Mouse (Mus musculus) limb, embryonic 10.5 days (tissue): ENCODE data around the gene Crkl. TPM values are rescaled to one million over a fixed set of nuclear protein-coding genes. Genes with fewer than 3 reads are reported as not detected.

Source experiments
- DNase-seq: peaks from one replicate; pipeline ENCODE4 v3.0.0-alpha.2; 2017; ENCODE audit warnings: low spot score
- H3K27ac ChIP-seq: fragments of 300-500 bp; sonication (generic); 2 replicates; pipeline ENCODE4 v1.5.1; 2016; ENCODE audit warnings: mild to moderate bottlenecking
- H3K27me3 ChIP-seq: fragments of 300-500 bp; sonication (generic); 2 replicates; pipeline ENCODE4 v1.6.1; 2016; ENCODE audit warnings: low read depth, mild to moderate bottlenecking; ENCODE audit not compliant: poor library complexity, severe bottlenecking
- H3K36me3 ChIP-seq: fragments of 300-500 bp; sonication (generic); 2 replicates; pipeline ENCODE4 v1.6.1; 2016; ENCODE audit warnings: mild to moderate bottlenecking, moderate library complexity
- H3K4me1 ChIP-seq: fragments of 300-500 bp; sonication (generic); 2 replicates; pipeline ENCODE4 v1.6.1; 2016
- H3K4me3 ChIP-seq: fragments of 300-500 bp; sonication (generic); 2 replicates; pipeline ENCODE4 v1.5.1; 2016; ENCODE audit warnings: mild to moderate bottlenecking, moderate library complexity
- H3K9me3 ChIP-seq: fragments of 300-500 bp; sonication (generic); replicated peaks from 2 replicates; pipeline ENCODE4 v1.6.1; 2016; ENCODE audit warnings: mild to moderate bottlenecking
- WGBS: fragments of 180-500 bp; shearing (Covaris S2); methylation state at CpG from one replicate; pipeline ENCODE4 v1.1.7; 2016; 5-methylcytosine and 5-hydroxymethylcytosine counted together
- polyA plus RNA-seq: library from polyadenylated mRNA; unstranded; fragments of >200 nt; fragmentation: Nextera tagmentation; extraction: Ambion mirVana; gene quantifications from 2 replicates; pipeline ENCODE4 v1.2.1, GENCODE M21; 2016

The Crkl gene
- 83.6 and 84.0 TPM in 2 replicates for polyA plus RNA-seq

GRCm38 (mm10) chr16:17451541-17452372, at the start of gene Crkl:
Gene Crkl (plus strand): TSS chr16:17451987.
- under 1% methylated on average over 63 of the region's 63 CpGs for WGBS
- 0 out of 2 replicates have a peak, but pooled peaks cover under 1% of the 10 kb centered on the region for H3K9me3 ChIP-seq
- peaks cover 24% of the 10 kb centered on the region for H3K4me1 ChIP-seq
- H3K36me3 ChIP-seq, result peaks cover 23% of the 10 kb centered on the region
- H3K27me3 ChIP-seq, result no peaks in the 10 kb centered on the region
- peak within 1 kb of the TSS; percentile 97 for H3K4me3 ChIP-seq
- peak; percentile 99 for DNase-seq
- peak within 1 kb of the TSS; percentile 96 for H3K27ac ChIP-seq

DNA sequence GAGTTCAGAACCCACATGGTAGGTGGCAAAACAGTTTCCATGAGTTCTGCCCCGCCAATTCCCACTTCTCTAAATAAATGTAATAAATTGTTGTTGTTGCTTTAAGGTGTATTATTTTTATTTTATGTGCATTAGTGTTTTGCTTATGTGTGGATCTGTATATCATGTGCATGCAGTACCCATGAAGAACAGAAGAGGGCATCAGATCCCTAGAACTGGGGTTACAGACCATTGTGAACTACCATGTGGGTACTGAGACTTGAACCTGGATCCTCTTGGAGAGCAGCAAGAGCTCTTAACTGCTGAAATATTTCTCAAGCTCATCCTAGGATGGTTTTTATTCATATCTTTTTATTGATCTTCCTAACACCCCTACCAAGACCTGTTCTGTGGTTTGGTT, 48.9 kb upstream of the Crkl start:
- H3K36me3 ChIP-seq, result peaks cover 6% of the 10 kb centered on the region; the same call in 1 of the 2 replicates
- peaks cover 25% of the 10 kb centered on the region for H3K4me1 ChIP-seq
- DNase-seq, result no peak
- no peaks in the 10 kb centered on the region for H3K9me3 ChIP-seq
- H3K27me3 ChIP-seq, result no peaks in the 10 kb centered on the region
- WGBS, result 67% methylated on average over 1 of the region's 1 CpGs
- no peak overlapping the region for H3K4me3 ChIP-seq
- no peak overlapping the region for H3K27ac ChIP-seq

- no peaks in the 10 kb centered on the region for H3K9me3 ChIP-seq
- H3K27me3 ChIP-seq, result no peaks in the 10 kb centered on the region
- peak overlapping the region; percentile 86 for H3K27ac ChIP-seq
- 0% methylated on average over 22 of the region's 22 CpGs for WGBS
- peaks cover 25% of the 10 kb centered on the region for H3K4me1 ChIP-seq
- peak overlapping the region; percentile 85 for H3K4me3 ChIP-seq
- no peak for DNase-seq
- peaks cover 10% of the 10 kb centered on the region; the same call in 1 of the 2 replicates for H3K36me3 ChIP-seq
Measured at GRCm38 (mm10) chr16:17405271-17405696, 46.5 kb upstream of the Crkl start.

DNA sequence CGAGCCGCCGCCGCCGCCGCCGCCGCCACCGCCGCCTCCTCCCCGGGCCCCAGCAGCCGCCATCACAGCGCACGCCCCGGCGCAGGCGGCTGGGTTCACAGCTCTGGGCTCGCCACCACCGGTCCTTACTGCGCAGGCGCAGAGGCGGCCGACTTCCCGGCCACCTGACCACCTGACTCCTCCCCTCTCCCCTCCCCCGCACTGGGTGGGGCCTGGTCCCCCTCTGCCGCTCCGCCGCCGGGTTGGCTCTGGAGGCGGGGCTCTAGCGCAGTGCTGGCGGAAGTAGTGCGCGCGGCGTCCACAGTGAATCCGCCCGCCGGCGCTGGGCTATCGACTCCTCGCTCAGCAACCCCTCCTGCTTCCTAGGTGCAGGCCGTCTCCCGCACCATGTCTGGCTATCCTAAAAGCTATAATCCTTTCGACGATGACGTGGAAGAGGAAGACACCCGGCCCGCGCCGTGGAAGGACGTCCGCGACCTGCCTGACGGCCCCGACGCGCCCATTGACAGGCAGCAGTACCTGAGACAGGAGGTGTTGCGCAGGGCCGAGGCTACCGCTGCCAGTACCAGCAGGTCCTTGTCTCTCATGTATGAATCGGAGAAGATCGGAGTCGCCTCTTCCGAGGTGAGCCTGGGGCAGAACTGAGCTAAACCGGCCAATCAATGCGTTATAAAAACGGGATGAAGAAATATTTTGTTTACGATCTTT, 45.9 kb upstream of the Crkl start, which contains the start of the genes Snap29 and Pi4ka:
Gene Snap29, plus strand, starts transcription at position 251 of the 708 bp plus-strand sequence.
Gene Pi4ka, minus strand, starts transcription at position 579 of the 708 bp plus-strand sequence.
- Histone ChIP-seq H3K36me3 (peaks cover 12% of the 10 kb centered on the region; the same call in 1 of the 2 replicates), H3K4me3 (peak within 1 kb of the TSS; percentile 85), H3K9me3 (no peaks in the 10 kb centered on the region), H3K4me1 (peaks cover 23% of the 10 kb centered on the region), H3K27me3 (no peaks in the 10 kb centered on the region), H3K27ac (peak within 1 kb of the TSS; percentile 86)
- under 1% methylated on average over 69 of the region's 69 CpGs for WGBS
- peak; percentile 100 for DNase-seq

DNA sequence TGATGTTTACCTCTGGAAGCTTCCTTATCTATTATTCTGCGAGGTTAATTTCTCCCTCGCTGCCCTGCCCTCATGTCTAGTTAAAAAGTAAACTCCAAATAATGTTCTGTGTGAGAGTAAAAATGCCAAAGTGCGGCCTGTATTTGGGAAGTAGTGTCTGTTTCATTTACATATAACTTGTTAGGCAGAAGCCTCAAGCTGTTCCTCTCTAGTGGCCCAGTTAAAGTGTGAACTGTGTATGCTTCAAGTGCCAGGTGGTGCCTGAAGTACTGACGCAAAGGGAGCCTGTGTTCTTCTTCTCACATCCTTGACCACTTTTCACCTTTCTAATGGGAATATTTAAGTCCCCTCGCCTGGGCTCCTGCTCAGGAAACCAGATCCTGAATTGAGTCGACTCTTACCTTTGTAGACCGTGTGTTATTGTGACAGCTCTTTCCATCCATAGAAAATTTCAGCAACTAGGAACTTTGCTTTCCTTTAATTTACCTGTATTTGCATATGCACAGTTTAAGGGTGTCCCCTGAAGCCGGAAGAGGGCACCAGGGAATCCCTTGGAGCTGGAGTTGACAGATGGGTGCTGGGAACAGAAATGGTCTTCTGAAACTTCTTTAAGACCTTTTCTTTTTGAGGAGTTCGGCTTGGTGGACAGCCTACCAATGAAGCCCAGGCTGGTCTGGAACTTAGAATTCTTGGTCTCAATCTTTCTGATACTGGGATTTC, 45.1 kb upstream of the Crkl start:
- Histone ChIP-seq H3K4me1 (peaks cover 20% of the 10 kb centered on the region), H3K27ac (no peak overlapping the region), H3K27me3 (no peaks in the 10 kb centered on the region), H3K36me3 (peaks cover 12% of the 10 kb centered on the region; the same call in 1 of the 2 replicates), H3K4me3 (peak overlapping the region; percentile 85), H3K9me3 (no peaks in the 10 kb centered on the region)
- DNase-seq, result no peak
- WGBS, result 41% methylated on average over 9 of the region's 9 CpGs

GRCm38 (mm10) chr16:17409046-17409445, 42.7 kb upstream of the Crkl start:
- Histone ChIP-seq H3K4me3 (no peak overlapping the region), H3K27ac (no peak overlapping the region), H3K27me3 (no peaks in the 10 kb centered on the region), H3K36me3 (0 out of 2 replicates have a peak, but pooled peaks cover 6% of the 10 kb centered on the region), H3K9me3 (no peaks in the 10 kb centered on the region), H3K4me1 (peaks cover 20% of the 10 kb centered on the region)
- no peak for DNase-seq
- 92% methylated on average over 2 of the region's 2 CpGs for WGBS

DNA sequence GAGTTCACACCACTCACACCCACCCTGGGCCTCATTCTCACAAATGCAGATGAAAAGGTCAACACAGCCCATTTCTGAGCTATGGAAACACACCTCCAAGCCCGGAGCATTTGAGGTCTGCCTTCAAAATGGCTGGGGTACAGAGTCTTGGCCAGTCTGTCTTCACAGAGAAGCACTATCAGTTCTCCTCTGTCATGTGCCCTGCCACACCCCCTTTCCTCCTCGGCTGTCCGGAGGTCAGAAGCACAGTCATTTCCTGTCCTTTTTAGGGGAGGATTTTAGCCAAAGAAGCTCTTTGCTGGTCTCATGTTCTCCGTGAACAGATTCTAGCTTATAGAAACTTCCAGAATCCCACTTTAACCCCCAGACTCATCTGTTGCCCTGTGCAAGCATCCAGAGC, 41.6 kb upstream of the Crkl start:
- Histone ChIP-seq H3K4me1 (peaks cover 10% of the 10 kb centered on the region), H3K27me3 (no peaks in the 10 kb centered on the region), H3K27ac (no peak overlapping the region), H3K9me3 (no peaks in the 10 kb centered on the region), H3K36me3 (0 out of 2 replicates have a peak, but pooled peaks cover 6% of the 10 kb centered on the region), H3K4me3 (no peak overlapping the region)
- no peak for DNase-seq
- 54% methylated on average over 4 of the region's 4 CpGs for WGBS

- H3K36me3 ChIP-seq, result peaks cover 47% of the 10 kb centered on the region
- H3K4me3 ChIP-seq, result no peak overlapping the region
- no peaks in the 10 kb centered on the region for H3K27me3 ChIP-seq
- DNase-seq, result no peak
- H3K27ac ChIP-seq, result no peak overlapping the region
- H3K9me3 ChIP-seq, result no peaks in the 10 kb centered on the region
- H3K4me1 ChIP-seq, result no peaks in the 10 kb centered on the region
- WGBS, result 88% methylated on average over 3 of the region's 3 CpGs
Measured at GRCm38 (mm10) chr16:17423021-17423420, 28.8 kb upstream of the Crkl start.

DNA sequence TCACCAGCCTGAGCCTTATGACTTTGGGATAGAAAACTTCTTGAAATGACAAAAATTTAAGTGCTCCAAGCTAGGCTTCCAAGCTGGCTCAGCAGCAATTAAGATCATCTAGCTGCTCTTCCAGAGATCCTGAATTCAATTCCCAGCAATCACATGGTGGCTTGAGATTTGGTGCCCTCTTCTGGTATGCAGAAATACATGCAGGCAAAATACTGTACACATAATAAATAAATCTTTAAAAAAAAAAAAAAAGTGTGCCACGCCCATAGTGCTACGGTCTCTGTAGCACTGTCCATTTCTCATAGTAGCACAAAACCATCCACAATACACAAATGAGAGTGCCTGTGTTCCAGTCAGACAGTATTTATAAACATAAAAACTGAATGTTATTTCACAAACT, 19.2 kb upstream of the Crkl start:
- H3K27me3 ChIP-seq, result no peaks in the 10 kb centered on the region
- no peak overlapping the region for H3K4me3 ChIP-seq
- no peaks in the 10 kb centered on the region for H3K9me3 ChIP-seq
- 83% methylated on average over 2 of the region's 2 CpGs for WGBS
- H3K27ac ChIP-seq, result no peak overlapping the region
- H3K36me3 ChIP-seq, result peaks cover 9% of the 10 kb centered on the region
- H3K4me1 ChIP-seq, result no peaks in the 10 kb centered on the region
- no peak for DNase-seq

GRCm38 (mm10) chr16:17452373-17452715, 557 bp downstream of the Crkl start:
- H3K4me3 ChIP-seq, result peak overlapping the region; percentile 97
- WGBS, result under 1% methylated on average over 24 of the region's 24 CpGs
- H3K36me3 ChIP-seq, result peaks cover 29% of the 10 kb centered on the region
- H3K27me3 ChIP-seq, result no peaks in the 10 kb centered on the region
- H3K4me1 ChIP-seq, result peaks cover 26% of the 10 kb centered on the region
- H3K27ac ChIP-seq, result peak overlapping the region; percentile 96
- H3K9me3 ChIP-seq, result no peaks in the 10 kb centered on the region
- DNase-seq, result no peak

GRCm38 (mm10) chr16:17456901-17457300, 5.1 kb downstream of the Crkl start:
- DNase-seq, result no peak
- H3K36me3 ChIP-seq, result peaks cover 74% of the 10 kb centered on the region
- peaks cover 19% of the 10 kb centered on the region for H3K4me1 ChIP-seq
- H3K4me3 ChIP-seq, result no peak overlapping the region
- 97% methylated on average over 1 of the region's 1 CpGs for WGBS
- no peaks in the 10 kb centered on the region for H3K27me3 ChIP-seq
- H3K9me3 ChIP-seq, result no peaks in the 10 kb centered on the region
- H3K27ac ChIP-seq, result no peak overlapping the region

DNA sequence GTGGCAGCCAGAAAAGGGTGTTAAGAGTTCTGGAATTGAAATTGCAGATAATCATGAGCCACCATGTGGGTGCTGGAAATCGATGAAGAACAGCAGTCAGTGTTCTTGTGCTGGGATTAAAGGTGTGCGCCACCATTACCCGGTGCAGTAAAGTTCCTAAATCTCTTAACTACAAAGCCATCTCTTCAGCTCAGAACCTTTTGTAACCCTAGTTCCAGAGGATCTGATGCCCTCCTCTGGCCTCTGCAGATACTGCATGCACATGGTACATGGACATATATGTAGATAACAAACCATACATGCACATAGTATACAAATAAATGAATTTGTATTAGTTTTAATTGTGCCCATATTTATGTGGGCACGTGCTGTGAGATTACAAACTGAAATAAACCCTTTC, 8.5 kb downstream of the Crkl start:
- Histone ChIP-seq H3K27me3 (no peaks in the 10 kb centered on the region), H3K4me3 (no peak overlapping the region), H3K9me3 (no peaks in the 10 kb centered on the region), H3K27ac (no peak overlapping the region), H3K4me1 (peaks cover 2% of the 10 kb centered on the region), H3K36me3 (peaks cover 94% of the 10 kb centered on the region)
- DNase-seq, result no peak
- 94% methylated on average over 4 of the region's 4 CpGs for WGBS
